8 mouse cellular contexts compared by ENCODE assay signal in genomic region chr2:164832748-164833301, GRCm38 (mm10). TPM values are rescaled to one million over a fixed set of nuclear protein-coding genes. Genes with fewer than 3 reads are reported as not detected.
A peak's percentile ranks its signal among the peaks of the same experiment; 100 is the strongest.
DNase-seq lines count a peak whose midpoint lies in the region; ATAC-seq lines count a peak whose summit lies in the region.

Gene Ctsa, plus strand, starts transcription at chr2:164832873.

- H3K4me2 ChIP-seq in hindbrain, embryonic 12.5 days (replicated peaks) = peak within 1 kb of the TSS; percentile 88

- ATAC-seq in hindbrain, embryonic 12.5 days (ENCODE audit: low FRiP score) = peak; percentile 74

- no peaks in the 10 kb centered on the region for H3K9me3 ChIP-seq in hindbrain, embryonic 12.5 days (replicated peaks)

- peak within 1 kb of the TSS; percentile 67 for H3K9ac ChIP-seq in hindbrain, embryonic 12.5 days

- no peaks in the 10 kb centered on the region for H3K27me3 ChIP-seq in hindbrain, embryonic 12.5 days

- H3K4me3 ChIP-seq in hindbrain, embryonic 12.5 days = peak within 1 kb of the TSS; percentile 74

- WGBS in hindbrain, embryonic 12.5 days = under 1% methylated on average over 35 of the region's 35 CpGs

- H3K4me1 ChIP-seq in hindbrain, embryonic 12.5 days = peaks cover 23% of the 10 kb centered on the region

- H3K36me3 ChIP-seq in hindbrain, embryonic 12.5 days = peaks cover 27% of the 10 kb centered on the region

- peak within 1 kb of the TSS; percentile 53 for H3K27ac ChIP-seq in hindbrain, embryonic 12.5 days

- DNase-seq in NIH3T3 (ENCODE audit: low read depth) = peak; percentile 88
- DNase-seq in cerebellum, postnatal 10 days = peak; percentile 81
- peak; percentile 74 to 75 for DNase-seq in frontal cortex, postnatal 14 days (ENCODE audit: low spot score in 2 of 2)
- peak; percentile 79 to 87 for DNase-seq in layer of hippocampus, postnatal 10 days (ENCODE audit: low spot score in 2 of 2)
- DNase-seq in lung, postnatal 10 days = peak; percentile 90
- peak; percentile 66 for DNase-seq in ovary, postnatal 14 days (ENCODE audit: low spot score)
- DNase-seq in thymus, postnatal 10 days (ENCODE audit: low spot score in 2 of 2) = peak; percentile 67 to 77

RNA-seq across cellular contexts. Expression of gene Ctsa, which starts in this region (rescaled TPM):
- polyA plus RNA-seq in hindbrain, embryonic 12.5 days (2016; fragmentation: Nextera tagmentation; extraction: Ambion mirVana) = 108 and 112 TPM in 2 replicates
- total RNA-seq in layer of hippocampus, postnatal 10 days (2021) = 10 to 100 TPM; 70.8 to 76.9 TPM

Comparison
In these comparisons a context has a peak if more than half of its experiments do, and no peak if none do; other contexts are left out.
1. Peak in every context shown above with its lines: DNase-seq, ATAC-seq, H3K4me3 ChIP-seq and H3K27ac ChIP-seq.